Comparison of ENCODE assay signal across 8 mouse cellular contexts in genomic region chr9:41272596-41272995, GRCm38 (mm10).
A peak's percentile ranks its signal among the peaks of the same experiment; 100 is the strongest.
DNase-seq lines count a peak whose midpoint lies in the region; ATAC-seq lines count a peak whose summit lies in the region.

No protein-coding gene starts in this region.

- peak overlapping the region; percentile 52; the same call in 1 of the 2 replicates for H3K27ac ChIP-seq in heart, embryonic 10.5 days
- H3K27ac ChIP-seq in heart, embryonic 15.5 days = no peak overlapping the region
- H3K27ac ChIP-seq in midbrain, embryonic 10.5 days (replicated peaks) = peak overlapping the region; percentile 94
- no peak overlapping the region for H3K27ac ChIP-seq in liver, embryonic 11.5 days (ENCODE audit: low read depth, low read length)

- intact Hi-C loops in heart, postnatal 25 days (cut with DNase I) = no loop called here

- ATAC-seq in heart, embryonic 15.5 days (replicated peaks; ENCODE audit: insufficient number of reproducible peaks, insufficient read depth, low FRiP score, low read depth) = no peak
- ATAC-seq in liver, embryonic 11.5 days (replicated peaks; ENCODE audit: low FRiP score) = no peak
- no peak for ATAC-seq in megakaryocyte, adult 5-6 weeks (ENCODE audit: poor library complexity, severe bottlenecking)

- 20% methylated on average over 6 of the region's 6 CpGs for WGBS in heart, embryonic 10.5 days
- WGBS in heart, embryonic 15.5 days = 24% methylated on average over 6 of the region's 6 CpGs
- 20% methylated on average over 6 of the region's 6 CpGs for WGBS in midbrain, embryonic 10.5 days
- WGBS in liver, embryonic 11.5 days = 21% methylated on average over 6 of the region's 6 CpGs

- H3K4me1 ChIP-seq in heart, embryonic 10.5 days = peaks cover 3% of the 10 kb centered on the region; the same call in 1 of the 2 replicates
- peaks cover 14% of the 10 kb centered on the region for H3K4me1 ChIP-seq in heart, embryonic 15.5 days (replicated peaks)
- H3K4me1 ChIP-seq in midbrain, embryonic 10.5 days = peaks cover 31% of the 10 kb centered on the region
- H3K4me1 ChIP-seq in liver, embryonic 11.5 days (replicated peaks; ENCODE audit: control insufficient read depth, insufficient read depth, low read length) = no peaks in the 10 kb centered on the region

- H3K4me2 ChIP-seq in heart, embryonic 15.5 days = peak overlapping the region; percentile 87
- H3K4me2 ChIP-seq in liver, embryonic 11.5 days = no peak overlapping the region

- peak overlapping the region; percentile 61; the same call in 1 of the 2 replicates for H3K4me3 ChIP-seq in heart, embryonic 10.5 days
- no peak overlapping the region for H3K4me3 ChIP-seq in heart, embryonic 15.5 days
- H3K4me3 ChIP-seq in midbrain, embryonic 10.5 days = peak overlapping the region; percentile 51
- no peak overlapping the region for H3K4me3 ChIP-seq in liver, embryonic 11.5 days (ENCODE audit: low read depth, low read length)

- H3K36me3 ChIP-seq in heart, embryonic 10.5 days = no peaks in the 10 kb centered on the region
- H3K36me3 ChIP-seq in heart, embryonic 15.5 days = no peaks in the 10 kb centered on the region
- no peaks in the 10 kb centered on the region for H3K36me3 ChIP-seq in midbrain, embryonic 10.5 days
- no peaks in the 10 kb centered on the region for H3K36me3 ChIP-seq in liver, embryonic 11.5 days (ENCODE audit: control insufficient read depth, insufficient read depth, low read length)

- no peaks in the 10 kb centered on the region for H3K9me3 ChIP-seq in heart, embryonic 10.5 days
- H3K9me3 ChIP-seq in heart, embryonic 15.5 days (replicated peaks) = 0 out of 2 replicates have a peak, but pooled peaks cover 4% of the 10 kb centered on the region
- peaks cover 6% of the 10 kb centered on the region; the same call in 1 of the 2 replicates for H3K9me3 ChIP-seq in midbrain, embryonic 10.5 days (replicated peaks)
- no peaks in the 10 kb centered on the region for H3K9me3 ChIP-seq in liver, embryonic 11.5 days (ENCODE audit: control insufficient read depth, low read length)

- H3K27me3 ChIP-seq in heart, embryonic 10.5 days (ENCODE audit: insufficient read depth, poor library complexity, severe bottlenecking) = no peaks in the 10 kb centered on the region
- H3K27me3 ChIP-seq in heart, embryonic 15.5 days = no peaks in the 10 kb centered on the region; the same call in 1 of the 2 replicates
- H3K27me3 ChIP-seq in midbrain, embryonic 10.5 days (ENCODE audit: low read depth, poor library complexity, severe bottlenecking) = no peaks in the 10 kb centered on the region
- H3K27me3 ChIP-seq in liver, embryonic 11.5 days (replicated peaks; ENCODE audit: control insufficient read depth, insufficient read depth, low read length) = peaks cover 6% of the 10 kb centered on the region; the same call in 1 of the 2 replicates

- DNase-seq in heart, embryonic 10.5 days (ENCODE audit: low spot score) = no peak
- no peak for DNase-seq in heart, postnatal 25 days (ENCODE audit: low spot score)
- peak; percentile 56 for DNase-seq in embryo, embryonic 10.5 days (ENCODE audit: low spot score)
- DNase-seq in midbrain, embryonic 10.5 days (ENCODE audit: low spot score) = peak; percentile 47
- no peak for DNase-seq in liver, embryonic 11.5 days (ENCODE audit: low spot score)
- DNase-seq in thymus, postnatal 36 days = no peak

- H3K9ac ChIP-seq in heart, embryonic 15.5 days = no peak overlapping the region
- no peak overlapping the region for H3K9ac ChIP-seq in liver, embryonic 11.5 days (ENCODE audit: low read depth, low read length)

Comparison
In these comparisons a context has a peak if more than half of its experiments do, and no peak if none do; other contexts are left out.
1. H3K27ac ChIP-seq: peak in heart, embryonic 10.5 days (single experiment) and midbrain, embryonic 10.5 days (single experiment); none in heart, embryonic 15.5 days (single experiment) and liver, embryonic 11.5 days (single experiment).
2. H3K4me3 ChIP-seq: peak in heart, embryonic 10.5 days (single experiment) and midbrain, embryonic 10.5 days (single experiment); none in heart, embryonic 15.5 days (single experiment) and liver, embryonic 11.5 days (single experiment).
3. DNase-seq: peak in embryo, embryonic 10.5 days (single experiment) and midbrain, embryonic 10.5 days (single experiment); none in heart, embryonic 10.5 days (single experiment), heart, postnatal 25 days (single experiment), liver, embryonic 11.5 days (single experiment) and thymus, postnatal 36 days (0 of 2).